Mouse (Mus musculus) skeletal muscle tissue, adult 2 months (tissue): ENCODE measurements at regions not wholly inside any gene's neighbourhood (a gene's known extent, or its start where the extent isn't known, plus 50 kb on each side); places are given as distances from the start of the nearest gene placed in this dataset.

Source experiments
- DNase-seq: peaks from one replicate; pipeline ENCODE4 v3.0.0-alpha.2; 2012; ENCODE audit warnings: low read depth, low spot score

DNA sequence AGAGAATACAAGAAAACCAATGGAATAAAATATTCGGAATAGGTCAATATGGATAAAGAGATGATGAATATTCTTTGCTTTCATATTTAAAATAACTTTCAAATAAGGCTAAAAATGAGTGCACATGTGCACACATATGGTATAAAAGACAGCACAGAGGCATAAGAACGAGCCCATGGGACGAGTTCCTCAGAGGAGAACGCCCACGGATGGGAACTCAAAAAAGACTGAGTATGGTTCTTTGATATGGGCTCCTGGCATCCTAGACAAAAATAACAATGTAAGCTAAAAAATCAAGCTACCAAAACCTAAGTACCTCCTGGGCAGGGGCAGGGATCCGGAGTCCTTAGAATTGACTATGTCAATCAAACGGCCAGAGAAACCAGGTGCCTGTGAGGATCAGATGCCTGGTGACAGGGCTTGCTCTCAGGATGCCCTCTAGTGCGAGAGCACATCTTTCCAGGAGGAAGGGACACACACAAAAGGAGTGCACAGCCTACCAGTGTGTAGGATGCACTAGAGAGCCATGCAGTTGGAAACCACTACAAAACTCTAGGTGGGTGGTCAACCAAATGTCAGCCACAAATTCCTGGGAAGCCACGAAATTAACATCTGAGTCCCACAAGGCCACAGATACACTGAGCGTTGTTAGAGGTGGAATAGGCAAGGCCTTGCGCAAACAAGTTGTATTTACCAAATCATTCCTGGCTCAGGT, 307.8 kb downstream of the Sox9 start:
- DNase-seq, result no peak

DNA sequence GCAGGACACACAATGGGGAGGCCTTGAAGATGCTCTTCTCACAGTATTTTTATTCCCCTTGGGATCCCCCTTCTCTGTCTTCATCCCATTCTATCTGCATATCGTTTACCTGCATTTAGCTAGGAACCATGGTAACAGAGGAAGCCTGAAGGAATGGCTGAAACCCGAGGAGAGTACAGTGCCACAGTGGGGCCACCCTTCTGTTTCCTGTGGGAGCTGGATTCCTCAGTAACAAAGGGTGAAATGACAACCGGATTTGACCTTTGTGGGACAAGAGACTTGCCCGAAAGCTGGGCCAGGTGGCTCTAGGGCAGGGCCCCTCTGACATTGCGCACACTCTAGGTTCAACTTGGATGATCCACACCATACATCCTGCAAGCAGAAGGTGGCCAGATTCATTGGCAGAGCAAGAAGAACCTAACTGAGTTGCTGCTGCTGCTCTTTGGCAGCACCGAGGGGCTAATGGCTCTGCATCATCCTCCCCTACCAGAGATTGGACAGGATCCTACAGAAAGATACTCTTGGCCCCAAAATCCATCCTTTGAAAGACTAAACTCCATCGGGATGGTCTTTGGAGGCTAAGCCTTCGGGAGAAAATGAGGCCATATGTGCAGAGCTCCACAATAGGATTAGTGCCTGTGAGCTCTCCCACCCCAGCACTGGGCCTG, 310.0 kb downstream of the Sox9 start:
- no peak for DNase-seq

- DNase-seq, result no peak
Measured at GRCm38 (mm10) chr11:113093895-113094445, 311.9 kb downstream of the Sox9 start.

DNA sequence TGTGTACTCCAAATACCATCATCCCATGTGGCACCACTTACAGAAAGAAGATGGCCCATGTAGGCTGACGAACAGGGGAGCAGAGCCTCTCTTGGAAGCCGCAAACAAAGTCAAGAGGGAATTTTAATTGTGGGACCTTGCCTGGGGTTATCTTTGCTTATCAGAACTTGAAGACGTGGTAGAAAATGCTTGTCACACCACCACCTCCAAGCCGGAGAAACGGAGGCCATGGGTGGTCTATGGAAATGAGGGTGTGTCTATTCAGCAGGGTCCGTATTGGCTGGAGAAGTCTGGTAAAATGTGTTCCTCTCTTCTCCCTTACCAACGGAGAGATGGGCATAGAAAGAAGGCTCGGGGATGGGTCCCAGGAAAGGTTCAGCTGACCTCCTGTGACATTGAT, 313.6 kb downstream of the Sox9 start:
- DNase-seq, result no peak

DNA sequence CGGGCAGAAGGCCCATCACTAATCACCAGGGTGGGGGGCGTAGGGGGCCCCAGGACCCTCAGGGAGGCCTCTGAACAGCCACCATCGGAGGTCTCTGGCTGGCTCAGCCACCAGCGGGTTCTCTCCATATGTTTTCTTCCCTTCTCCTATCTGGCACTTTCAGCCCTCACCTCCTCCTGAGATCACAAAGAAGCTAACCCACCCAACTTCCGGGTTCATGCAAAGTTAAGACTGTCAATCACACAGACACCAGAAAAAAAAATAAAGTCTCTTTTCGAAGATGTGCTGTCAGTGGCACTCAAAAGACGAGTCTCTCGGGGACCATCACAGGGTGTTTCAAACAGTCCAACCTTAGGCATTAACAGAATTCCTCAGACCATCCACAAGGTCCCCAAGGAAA, 314.2 kb downstream of the Sox9 start:
- DNase-seq, result no peak

DNA sequence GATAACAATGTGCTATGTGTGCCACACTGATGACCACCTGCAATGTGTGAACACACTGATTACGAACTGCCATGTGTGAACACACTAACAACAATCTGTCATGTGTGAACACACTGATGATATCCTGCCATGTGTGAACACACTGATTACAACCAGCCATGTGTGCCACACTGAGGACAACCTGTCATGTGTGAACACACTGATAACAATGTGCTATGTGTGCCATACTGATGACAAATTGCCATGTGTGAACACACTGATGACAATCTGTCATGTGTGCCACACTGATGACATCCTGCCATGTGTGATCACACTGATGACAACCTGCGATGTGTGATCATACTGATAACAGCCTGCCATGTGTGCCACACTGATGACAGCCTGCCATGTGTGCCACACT, 316.3 kb downstream of the Sox9 start:
- DNase-seq, result no peak

DNA sequence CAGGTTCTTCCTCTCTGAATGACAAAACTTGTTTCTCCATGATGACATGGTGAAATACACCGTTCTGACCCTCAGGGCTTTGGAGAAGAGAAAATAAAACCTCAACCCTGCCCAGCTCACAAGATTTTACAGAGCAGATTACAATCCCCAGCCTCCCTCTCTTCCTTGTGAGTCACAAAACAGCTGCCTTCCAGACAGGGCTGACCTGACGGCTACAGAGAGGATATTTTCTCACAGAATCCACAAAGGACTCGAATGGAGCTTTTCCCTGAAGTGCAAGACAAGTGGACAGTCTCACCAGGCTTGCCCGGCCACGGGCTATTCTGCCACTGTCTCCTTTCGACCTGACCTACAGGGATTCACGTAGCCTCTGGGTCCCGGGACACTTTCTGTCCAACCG, 318.8 kb downstream of the Sox9 start:
- DNase-seq, result no peak

DNA sequence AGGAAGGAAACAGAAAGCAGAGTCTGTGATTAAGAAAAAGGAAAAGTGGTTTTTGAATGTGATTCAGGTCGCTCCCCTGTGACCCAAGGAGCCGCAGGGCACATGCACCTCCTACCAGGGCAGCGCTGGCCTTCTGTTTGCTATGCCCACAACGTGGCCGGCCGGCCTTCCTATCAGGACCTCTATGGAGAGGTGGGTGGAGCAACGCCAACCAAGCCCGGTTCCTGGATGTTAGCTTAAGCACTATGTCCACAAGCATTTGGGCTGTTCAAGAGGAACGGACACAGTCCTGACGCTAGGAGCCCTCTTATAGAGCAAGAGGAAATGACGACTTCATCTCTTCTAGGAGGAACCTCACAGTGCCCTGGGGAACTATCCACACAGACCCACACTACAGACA, 319.5 kb downstream of the Sox9 start:
- peak; percentile 16 for DNase-seq

DNA sequence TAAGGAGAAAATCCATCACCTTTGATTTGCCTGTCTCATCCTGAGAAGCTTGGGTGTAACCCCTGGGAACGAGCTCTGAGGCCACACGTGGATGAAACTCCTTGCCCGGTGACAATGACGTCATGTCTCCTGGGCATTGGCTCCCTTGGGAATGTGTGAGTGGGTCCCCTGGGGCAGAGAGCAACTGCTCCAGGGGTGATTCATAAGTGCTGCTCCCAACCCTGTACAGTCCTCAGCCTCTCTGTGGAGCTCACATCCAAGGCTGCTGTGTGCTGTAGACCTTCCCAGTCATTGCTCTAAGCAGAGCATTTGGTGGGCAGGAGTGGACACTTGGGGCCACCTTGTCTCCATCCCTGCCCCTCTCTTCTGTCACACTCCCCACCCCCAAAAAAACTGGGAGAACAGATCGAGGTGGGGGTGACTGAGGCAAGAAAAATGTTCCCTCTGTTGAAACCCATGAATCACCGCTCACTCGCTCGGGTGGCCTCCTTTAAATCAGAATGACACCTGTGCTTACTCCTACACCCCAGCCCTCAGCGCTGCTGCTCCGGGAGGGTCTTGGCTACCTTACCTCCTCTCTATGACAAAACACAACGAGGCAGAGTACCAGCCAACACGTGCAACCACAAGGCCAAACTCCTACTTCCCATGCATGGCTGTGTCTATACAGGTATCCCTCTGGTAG, 321.3 kb downstream of the Sox9 start:
- no peak for DNase-seq

DNA sequence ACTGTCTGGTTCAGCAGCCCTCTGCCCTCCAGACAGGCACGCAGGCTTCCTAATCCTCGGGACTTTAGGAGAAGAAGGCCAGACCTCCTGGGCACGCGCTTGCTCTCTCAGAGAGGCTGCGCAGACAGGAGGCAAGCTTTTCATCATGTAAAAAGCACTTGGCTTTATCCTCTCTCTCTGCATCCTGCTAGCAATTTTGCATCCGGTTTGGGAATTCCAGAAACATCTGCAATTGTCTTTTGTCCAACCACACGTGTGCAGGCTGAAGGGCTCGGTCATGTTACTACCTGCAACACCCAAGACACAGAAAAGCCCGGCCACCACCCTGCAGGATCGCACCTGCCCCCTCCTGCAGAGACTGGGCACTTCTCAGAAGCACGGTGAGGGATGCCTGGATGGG, 323.3 kb downstream of the Sox9 start:
- no peak for DNase-seq

DNA sequence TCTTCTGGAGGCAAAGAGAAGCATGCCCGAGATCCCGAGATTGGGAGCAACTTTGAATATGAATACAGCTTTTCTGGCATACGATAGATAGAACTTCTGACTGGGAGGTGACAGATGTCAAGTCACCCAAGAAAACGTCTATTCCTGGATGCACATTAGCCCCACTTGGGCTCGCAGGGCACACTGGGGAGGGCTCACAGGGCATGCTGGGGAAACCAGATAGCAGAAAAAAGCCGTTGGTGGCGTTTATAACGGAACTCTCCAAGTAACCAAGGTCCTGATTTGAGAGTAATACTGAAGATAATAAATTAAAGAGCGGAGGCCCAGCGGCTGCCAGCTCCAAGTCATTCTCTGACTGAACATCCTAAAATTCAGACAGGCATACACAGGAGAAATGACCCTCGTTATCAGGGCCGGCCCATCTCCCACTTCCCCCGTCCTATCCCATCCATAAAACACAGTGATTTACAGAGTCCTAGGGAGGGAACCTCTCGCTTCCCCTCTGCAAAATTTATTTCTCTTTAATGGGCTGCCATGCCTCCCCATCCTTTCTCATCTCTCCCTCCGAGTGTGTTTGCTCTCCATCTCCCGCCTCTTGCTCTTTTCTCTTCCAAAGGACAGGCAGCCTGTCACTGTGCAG, 325.3 kb downstream of the Sox9 start:
- DNase-seq, result no peak

DNA sequence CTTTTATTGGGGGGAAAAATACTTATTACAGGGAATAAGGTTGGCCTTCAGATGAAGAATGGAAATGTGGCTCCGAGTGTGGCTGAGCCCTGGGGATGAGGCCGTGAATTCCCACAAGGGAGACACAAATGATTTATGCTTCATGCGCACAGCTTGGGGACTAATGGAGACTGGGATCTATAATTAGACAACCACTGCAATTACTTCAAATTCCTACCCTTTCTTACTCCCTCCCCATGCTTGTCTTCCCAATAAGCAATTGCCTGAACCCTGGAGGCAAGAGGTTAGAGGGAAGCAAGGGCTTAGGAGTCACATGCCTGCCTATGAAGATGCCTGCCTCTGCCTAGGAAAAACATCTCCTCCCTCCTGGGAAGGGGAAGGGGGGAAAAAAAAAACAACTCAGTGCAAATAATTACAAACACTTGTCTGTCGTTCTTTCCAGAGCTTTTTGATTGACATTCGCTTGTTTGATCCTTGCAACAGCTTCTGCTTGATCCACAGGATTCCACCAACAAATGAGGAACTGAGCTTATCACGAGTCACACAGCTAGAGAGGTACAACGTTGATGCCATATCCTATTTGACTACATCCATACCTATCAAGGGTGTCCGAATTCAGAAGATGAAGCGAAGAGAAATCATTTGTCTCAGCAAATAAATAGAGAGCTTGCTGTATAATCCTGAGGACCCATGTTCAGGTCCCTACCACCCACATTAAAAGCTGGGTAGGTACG, 326.1 kb downstream of the Sox9 start:
- DNase-seq, result no peak

GRCm38 (mm10) chr11:113109096-113109495, 327.1 kb downstream of the Sox9 start:
- no peak for DNase-seq

- no peak for DNase-seq
Measured at GRCm38 (mm10) chr11:113113220-113113817, 331.3 kb downstream of the Sox9 start.

GRCm38 (mm10) chr11:113117179-113117898, 335.3 kb downstream of the Sox9 start:
- DNase-seq, result no peak

DNA sequence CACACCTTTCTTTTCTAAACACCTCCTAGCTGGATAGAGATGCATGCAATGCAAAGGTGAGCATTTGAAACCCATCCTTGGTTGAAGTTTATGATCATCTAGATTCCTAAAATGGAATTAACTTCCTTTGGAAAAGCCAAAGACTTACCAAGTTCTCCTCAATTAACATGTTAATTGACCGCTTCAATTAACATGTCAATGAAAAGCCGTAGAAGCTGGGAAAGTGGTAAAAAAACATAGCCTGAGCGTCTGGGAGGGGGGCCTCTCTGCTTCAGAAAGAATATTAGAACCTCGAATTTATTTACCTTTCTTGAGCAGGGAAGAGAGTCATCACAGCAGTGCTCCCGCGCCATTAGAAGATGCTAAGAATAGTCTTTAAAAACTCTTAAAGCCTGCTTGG, 338.5 kb downstream of the Sox9 start:
- DNase-seq, result no peak

GRCm38 (mm10) chr11:113121307-113121706, 339.3 kb downstream of the Sox9 start:
- no peak for DNase-seq

GRCm38 (mm10) chr11:113122137-113122536, 340.1 kb downstream of the Sox9 start:
- no peak for DNase-seq

- no peak for DNase-seq
Measured at GRCm38 (mm10) chr11:113122964-113123363, 340.9 kb downstream of the Sox9 start.

DNA sequence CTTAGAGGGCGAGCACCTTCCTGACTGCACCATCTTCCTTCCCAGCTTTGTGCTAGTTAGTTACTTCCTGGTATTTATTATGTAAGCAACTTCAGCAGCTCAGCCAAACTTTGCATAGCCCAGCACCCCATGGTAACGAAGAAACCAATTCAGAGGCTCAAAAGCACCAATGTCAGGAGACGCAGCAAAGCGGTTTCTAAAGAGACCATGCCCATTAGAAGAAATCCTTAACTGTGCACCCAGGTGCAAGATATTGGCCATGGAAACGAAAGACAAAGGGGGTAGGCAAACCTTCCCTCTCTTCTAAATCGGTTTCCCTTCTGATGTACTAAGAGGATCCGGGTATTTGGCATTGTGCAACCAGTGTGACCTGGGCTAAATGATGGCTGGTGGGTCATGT, 343.8 kb downstream of the Sox9 start:
- DNase-seq, result no peak
